Mouse (Mus musculus) embryo, embryonic 11.5 days (tissue): ENCODE data around the gene Catsper2.

Source experiments
- DNase-seq: peaks from one replicate; pipeline ENCODE4 v3.0.0-alpha.2; 2012; ENCODE audit warnings: low read depth, low spot score

Catsper2 gene

GRCm38 (mm10) chr2:121354378-121354777 lies 59.2 kb downstream of the Catsper2 start:
- no peak for DNase-seq

GRCm38 (mm10) chr2:121353156-121353555 lies 60.4 kb downstream of the Catsper2 start:
- no peak for DNase-seq
